Mouse (Mus musculus): Measurements from ENCODE around the gene Zfp280b.
"Not testable (repeated sequence)": the region's sequence is repeated elsewhere in the genome, so short reads cannot be mapped to it uniquely, and the experiment has no call there.

The Zfp280b gene

GRCm38 (mm10) chr10:76031511-76032401 lies 694 bp upstream of the Zfp280b start:
- no peak for DNase-seq

- no peak for DNase-seq
Observed at GRCm38 (mm10) chr10:76033119-76033455, 637 bp downstream of the Zfp280b start.

GRCm38 (mm10) chr10:76034001-76034600 lies 1.7 kb downstream of the Zfp280b start:
- no peak for DNase-seq

GRCm38 (mm10) chr10:76035277-76035676 lies 2.8 kb downstream of the Zfp280b start:
- no peak for DNase-seq

- DNase-seq = no peak
Observed at GRCm38 (mm10) chr10:76036962-76037361, 4.5 kb downstream of the Zfp280b start.

- no peak for DNase-seq
Observed at GRCm38 (mm10) chr10:76045343-76045742, 12.9 kb downstream of the Zfp280b start.

- no peak for DNase-seq
Observed at GRCm38 (mm10) chr10:76046754-76047153, 14.3 kb downstream of the Zfp280b start.

GRCm38 (mm10) chr10:76047182-76047869 lies 14.9 kb downstream of the Zfp280b start:
- no peak for DNase-seq

GRCm38 (mm10) chr10:76048967-76049366 lies 16.5 kb downstream of the Zfp280b start:
- DNase-seq = no peak

- no peak for DNase-seq
Observed at GRCm38 (mm10) chr10:76051860-76052259, 19.4 kb downstream of the Zfp280b start.

- no peak for DNase-seq
Observed at GRCm38 (mm10) chr10:76062439-76062838, 30.0 kb downstream of the Zfp280b start.

- peak; percentile 13 for DNase-seq
Observed at GRCm38 (mm10) chr10:76067674-76068613, 35.5 kb downstream of the Zfp280b start.

GRCm38 (mm10) chr10:76072080-76072479 lies 39.6 kb downstream of the Zfp280b start:
- DNase-seq = not testable (repeated sequence)

GRCm38 (mm10) chr10:76077008-76077407 lies 44.6 kb downstream of the Zfp280b start:
- not testable (repeated sequence) for DNase-seq

Data from kidney, adult 11 months (tissue).